Mouse (Mus musculus) lung, adult 2 months (tissue): ENCODE measurements at regions not wholly inside any gene's neighbourhood (a gene's known extent, or its start where the extent isn't known, plus 50 kb on each side); places are given as distances from the start of the nearest gene placed in this dataset.

Source experiments
- DNase-seq: peaks from one replicate; pipeline ENCODE4 v3.0.0; 2022
- H3K4me1 ChIP-seq: fragments of 200-500 bp; 2 replicates; pipeline ENCODE4 v1.6.1; 2011; ENCODE audit warnings: low read length; ENCODE audit not compliant: control insufficient read depth, insufficient read depth
- H3K4me3 ChIP-seq: fragments of 200-500 bp; replicated peaks from 2 replicates; pipeline ENCODE3; 2011; ENCODE audit warnings: low read depth, mild to moderate bottlenecking, control low read depth, low read length; ENCODE audit errors: extremely low read depth
- CTCF ChIP-seq: fragments of 200-500 bp; IDR thresholded peaks from 2 replicates; pipeline ENCODE4 v1.5.1; 2011; ENCODE audit warnings: mild to moderate bottlenecking, low read length, control low read depth; ENCODE audit not compliant: insufficient read depth
- POLR2A ChIP-seq: fragments of 200-500 bp; IDR thresholded peaks from 2 replicates; pipeline ENCODE4 v1.6.1; 2011; ENCODE audit warnings: low read depth, mild to moderate bottlenecking, control low read depth, low read length, borderline replicate concordance; ENCODE audit errors: extremely low read depth
- WGBS: fragments of 180-500 bp; shearing (Covaris S2); methylation state at CpG from one replicate; pipeline ENCODE4 v1.1.7; 2018; 5-methylcytosine and 5-hydroxymethylcytosine counted together

- no peak for DNase-seq
- no peak overlapping the region for H3K4me3 ChIP-seq
- H3K4me1 ChIP-seq, result no peaks in the 10 kb centered on the region
- WGBS, result 61% methylated on average over 2 of the region's 2 CpGs
- TF ChIP-seq POLR2A (no peak), CTCF (no peak)
Measured at GRCm38 (mm10) chr15:7617954-7618353, 192.7 kb upstream of the Gdnf start.

GRCm38 (mm10) chr15:7623026-7623425 is 187.6 kb upstream of the Gdnf start:
- Histone ChIP-seq H3K4me3 (no peak overlapping the region), H3K4me1 (no peaks in the 10 kb centered on the region)
- TF ChIP-seq CTCF (no peak), POLR2A (no peak)
- DNase-seq, result no peak
- WGBS, result 61% methylated on average over 2 of the region's 2 CpGs

DNA sequence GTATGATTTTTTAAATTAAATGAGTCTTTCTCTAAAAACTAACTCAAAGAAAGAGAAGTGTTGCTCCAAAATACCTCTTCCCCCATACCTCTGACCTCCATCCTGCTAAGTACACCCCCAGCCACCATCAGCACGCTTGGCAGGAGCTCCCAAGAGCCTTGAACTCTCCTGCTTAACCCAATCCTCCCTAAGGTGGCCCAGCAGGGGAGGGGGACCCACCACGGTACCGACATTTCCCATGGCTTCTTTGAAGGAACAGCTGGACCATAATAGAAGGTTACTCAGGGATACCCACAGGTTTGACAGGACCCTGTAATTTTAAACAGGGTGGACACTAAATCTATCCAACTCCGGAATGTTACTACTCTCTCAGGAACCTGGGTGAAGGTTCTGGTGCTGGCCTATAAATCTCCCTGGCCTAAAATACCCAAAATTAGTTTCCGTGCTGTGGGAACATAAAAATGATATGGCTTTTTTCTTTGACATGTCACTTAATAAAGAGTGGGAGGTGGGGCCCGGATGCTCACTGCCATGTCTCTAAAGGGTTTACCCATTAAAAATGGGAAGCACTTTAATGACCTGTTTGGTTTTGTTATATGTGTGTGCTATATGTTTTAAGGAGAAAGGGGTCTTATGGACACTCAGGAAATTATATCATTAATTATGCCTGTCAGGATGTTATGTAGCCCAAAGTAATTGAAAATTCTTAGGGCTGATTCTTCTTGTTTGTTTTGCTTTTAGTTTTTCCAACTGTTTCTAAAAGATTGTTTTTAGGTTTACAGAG is 185.8 kb upstream of the Gdnf start:
- 66% methylated on average over 6 of the region's 6 CpGs for WGBS
- DNase-seq, result no peak
- Histone ChIP-seq H3K4me3 (no peak overlapping the region), H3K4me1 (no peaks in the 10 kb centered on the region)
- no peak for TF ChIP-seq CTCF

DNA sequence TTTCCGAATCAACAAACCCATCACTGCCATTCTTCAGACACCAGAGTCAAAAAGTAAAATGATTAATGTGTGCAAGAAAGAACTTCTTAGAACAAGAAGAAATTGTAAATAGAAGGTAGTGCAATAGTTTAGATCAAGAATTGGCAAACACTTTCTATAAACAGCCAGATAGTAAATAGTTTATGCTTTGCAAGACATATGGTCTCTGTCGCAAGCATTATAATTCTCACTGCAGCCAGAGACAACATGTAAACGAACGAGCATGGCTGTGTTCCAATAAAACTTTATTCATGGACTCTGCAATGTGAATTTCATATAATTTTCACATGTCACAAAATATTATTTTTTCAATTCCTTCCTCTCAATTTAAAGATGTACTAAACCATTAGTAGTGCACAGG is 180.8 kb upstream of the Gdnf start:
- DNase-seq, result no peak
- TF ChIP-seq POLR2A (no peak), CTCF (no peak)
- H3K4me1 ChIP-seq, result no peaks in the 10 kb centered on the region
- no peak overlapping the region for H3K4me3 ChIP-seq
- WGBS, result 74% methylated on average over 4 of the region's 4 CpGs

GRCm38 (mm10) chr15:7635234-7635633 is 175.4 kb upstream of the Gdnf start:
- DNase-seq, result no peak
- Histone ChIP-seq H3K4me1 (no peaks in the 10 kb centered on the region), H3K4me3 (no peak overlapping the region)
- WGBS, result 59% methylated on average over 8 of the region's 8 CpGs
- TF ChIP-seq CTCF (no peak), POLR2A (no peak)

DNA sequence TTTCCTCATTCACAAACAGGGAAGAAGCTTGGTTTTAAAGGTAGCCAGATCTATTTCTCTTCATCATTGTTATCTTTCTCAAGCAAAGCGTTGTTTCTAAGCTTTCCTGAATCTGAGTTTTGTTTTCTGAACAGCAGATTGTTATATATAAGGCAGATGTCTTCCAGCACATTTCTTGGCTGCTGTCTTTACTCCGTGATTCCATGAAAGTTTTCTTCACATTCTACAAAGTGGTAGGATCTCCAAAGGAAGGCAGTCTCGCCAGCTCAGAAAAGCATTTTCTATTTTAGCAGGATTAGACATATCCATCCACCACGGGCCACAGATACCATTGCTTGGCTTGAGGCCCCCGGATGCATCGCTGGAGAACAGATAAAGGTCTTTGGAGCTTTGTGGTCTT is 171.2 kb upstream of the Gdnf start:
- TF ChIP-seq POLR2A (no peak), CTCF (no peak)
- Histone ChIP-seq H3K4me1 (no peaks in the 10 kb centered on the region), H3K4me3 (no peak overlapping the region)
- DNase-seq, result no peak
- WGBS, result 70% methylated on average over 6 of the region's 6 CpGs

DNA sequence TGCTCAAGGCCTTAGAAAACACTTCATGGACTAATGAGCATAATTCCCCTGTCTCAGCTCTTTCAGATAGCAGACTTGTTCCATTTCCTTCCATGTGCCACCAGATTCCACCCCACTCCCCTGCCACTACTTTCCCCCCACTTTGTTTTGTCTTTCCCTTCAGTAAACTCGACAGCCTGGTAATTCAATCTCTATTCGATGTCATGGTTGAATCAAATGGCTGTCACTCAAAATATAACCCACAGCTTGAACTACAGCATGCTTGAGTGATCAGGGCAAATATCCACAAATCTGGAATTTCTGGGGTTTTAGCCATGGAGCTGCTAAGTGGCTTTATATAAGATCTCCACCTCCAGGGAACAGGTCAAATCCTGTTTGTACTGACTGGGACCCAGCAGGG is 168.6 kb upstream of the Gdnf start:
- TF ChIP-seq CTCF, result no peak
- TF ChIP-seq POLR2A, result no peak
- no peak overlapping the region for H3K4me3 ChIP-seq
- no peak for DNase-seq
- 70% methylated on average over 2 of the region's 2 CpGs for WGBS
- H3K4me1 ChIP-seq, result no peaks in the 10 kb centered on the region

- Histone ChIP-seq H3K4me3 (no peak overlapping the region), H3K4me1 (no peaks in the 10 kb centered on the region)
- DNase-seq, result no peak
- 56% methylated on average over 3 of the region's 3 CpGs for WGBS
- no peak for TF ChIP-seq CTCF
- no peak for TF ChIP-seq POLR2A
Measured at GRCm38 (mm10) chr15:7650705-7651104, 159.9 kb upstream of the Gdnf start.

DNA sequence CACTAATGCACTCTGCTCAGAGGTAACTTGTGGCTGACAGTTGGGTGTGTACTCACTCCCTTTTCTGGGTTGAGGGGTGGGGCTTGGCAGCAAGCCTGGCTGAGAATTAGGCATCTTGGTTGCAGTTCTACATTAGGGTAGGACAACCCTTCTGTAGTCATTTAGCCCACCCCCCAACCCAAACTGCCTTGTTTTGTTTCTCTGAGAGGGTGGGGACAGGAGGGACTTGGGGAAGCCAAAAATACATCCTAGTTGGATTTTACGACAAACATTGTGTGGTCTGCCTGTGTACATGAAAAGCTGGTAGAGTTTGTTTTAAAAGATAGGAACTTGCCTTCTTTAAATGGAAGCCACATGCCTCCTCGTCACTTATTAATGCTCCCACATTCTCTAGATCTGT is 146.8 kb upstream of the Gdnf start:
- 57% methylated on average over 2 of the region's 2 CpGs for WGBS
- no peak overlapping the region for H3K4me3 ChIP-seq
- TF ChIP-seq POLR2A, result no peak
- no peak for TF ChIP-seq CTCF
- DNase-seq, result no peak
- H3K4me1 ChIP-seq, result no peaks in the 10 kb centered on the region

GRCm38 (mm10) chr15:7669631-7670030 is 141.0 kb upstream of the Gdnf start:
- DNase-seq, result no peak
- H3K4me1 ChIP-seq, result no peaks in the 10 kb centered on the region
- no peak for TF ChIP-seq CTCF
- no peak for TF ChIP-seq POLR2A
- WGBS, result 60% methylated on average over 8 of the region's 8 CpGs
- no peak overlapping the region for H3K4me3 ChIP-seq
